Mouse (Mus musculus) MEL (cell line): ENCODE measurements around the gene Zfp384. TPM values are rescaled to one million over a fixed set of nuclear protein-coding genes. Genes with fewer than 3 reads are reported as not detected.
"Not testable (repeated sequence)": the region's sequence is repeated elsewhere in the genome, so short reads cannot be mapped to it uniquely, and the experiment has no call there.

ENCODE experiments used
- DNase-seq: peaks from one replicate; pipeline ENCODE4 v3.0.0; 2011; ENCODE audit warnings: low read depth, low spot score
- H3K27ac ChIP-seq: 2 replicates; pipeline ENCODE4 v1.5.1; 2012; ENCODE audit warnings: low read depth, mild to moderate bottlenecking, control low read depth, low read length, moderate library complexity; ENCODE audit not compliant: control insufficient read depth
- H3K27me3 ChIP-seq, 2 experiments: fragments of 150-350 bp in 1 of 2; sonication (generic) in 1 of 2; 2 replicates each; pipeline ENCODE4 v1.6.1; 2012; ENCODE audit warnings: low read length in 2 of 2, mild to moderate bottlenecking in 2 of 2, improper control_type of control experiment in 1 of 2, moderate library complexity in 1 of 2; ENCODE audit not compliant: insufficient read depth in 2 of 2, control insufficient read depth in 1 of 2
- H3K36me3 ChIP-seq, 2 experiments: 2 replicates each; pipeline ENCODE4 v1.6.1; 2012 to 2014; ENCODE audit warnings: low read length in 2 of 2, improper control_type of control experiment in 1 of 2, inconsistent platforms in 1 of 2, mild to moderate bottlenecking in 1 of 2; ENCODE audit not compliant: insufficient read depth in 2 of 2, control insufficient read depth in 1 of 2
- H3K4me1 ChIP-seq, 2 experiments: fragments of 150-350 bp in 1 of 2; sonication (generic) in 1 of 2; 2 replicates each; pipeline ENCODE4 v1.6.1; 2012; ENCODE audit warnings: low read length in 2 of 2, improper control_type of control experiment in 1 of 2, mild to moderate bottlenecking in 1 of 2; ENCODE audit not compliant: insufficient read depth in 2 of 2, control insufficient read depth in 1 of 2
- H3K4me3 ChIP-seq, 2 experiments: fragments of 150-350 bp in 1 of 2; sonication (generic) in 1 of 2; 2 replicates each; pipeline ENCODE4 v1.5.1; 2012; ENCODE audit warnings: low read depth in 2 of 2, low read length in 2 of 2, mild to moderate bottlenecking in 2 of 2, moderate library complexity in 2 of 2, control low read depth in 1 of 2, improper control_type of control experiment in 1 of 2; ENCODE audit not compliant: control insufficient read depth in 1 of 2, insufficient read depth in 1 of 2
- H3K79me2 ChIP-seq: 2 replicates; pipeline ENCODE4 v1.6.1; 2012; ENCODE audit warnings: mild to moderate bottlenecking, low read length, moderate library complexity; ENCODE audit not compliant: control insufficient read depth, poor library complexity, insufficient read depth
- H3K9ac ChIP-seq: 2 replicates; pipeline ENCODE4 v1.6.1; 2012; ENCODE audit warnings: low read depth, mild to moderate bottlenecking, control low read depth, low read length, moderate library complexity; ENCODE audit not compliant: control insufficient read depth, poor library complexity, severe bottlenecking
- H3K9me3 ChIP-seq: fragments of 150-350 bp; sonication (generic); replicated peaks from 2 replicates; pipeline ENCODE4 v1.6.1; 2012; ENCODE audit warnings: mild to moderate bottlenecking, low read length, improper control_type of control experiment, moderate library complexity; ENCODE audit not compliant: insufficient read depth
- BHLHE40 ChIP-seq: IDR thresholded peaks from 2 replicates; pipeline ENCODE4 v1.6.1; 2012; ENCODE audit warnings: low read depth, mild to moderate bottlenecking, inconsistent platforms, low read length, improper control_type of control experiment, borderline replicate concordance
- CHD2 ChIP-seq: IDR thresholded peaks from 2 replicates; pipeline ENCODE4 v1.6.1; 2011; ENCODE audit warnings: low read length, improper control_type of control experiment
- CTCF ChIP-seq, 3 experiments: IDR thresholded peaks in 2 of 3; conservative IDR thresholded peaks in 1 of 3; 2 replicates each; pipeline ENCODE4 v1.5.1; 2011 to 2012; ENCODE audit warnings: low read length in 3 of 3, low read depth in 2 of 3, mild to moderate bottlenecking in 2 of 3, improper control_type of control experiment in 1 of 3, inconsistent platforms in 1 of 3, mixed read lengths in 1 of 3, moderate library complexity in 1 of 3; ENCODE audit not compliant: control insufficient read depth in 1 of 3, insufficient read depth in 1 of 3, poor library complexity in 1 of 3, severe bottlenecking in 1 of 3
- ELF1 ChIP-seq: IDR thresholded peaks from 2 replicates; pipeline ENCODE4 v1.6.1; 2014; ENCODE audit warnings: low read depth, mild to moderate bottlenecking, inconsistent platforms, low read length, improper control_type of control experiment, moderate library complexity
- EP300 ChIP-seq, 2 experiments: IDR thresholded peaks; 2 replicates each; pipeline ENCODE4 v1.6.1; 2011; ENCODE audit warnings: improper control_type of control experiment in 2 of 2, low read length in 2 of 2, low read depth in 1 of 2, mild to moderate bottlenecking in 1 of 2
- ETS1 ChIP-seq: IDR thresholded peaks from 2 replicates; pipeline ENCODE4 v1.6.1; 2012; ENCODE audit warnings: low read depth, mild to moderate bottlenecking, inconsistent platforms, low read length, improper control_type of control experiment, moderate library complexity
- HCFC1 ChIP-seq: IDR thresholded peaks from 2 replicates; pipeline ENCODE4 v1.6.1; 2012; ENCODE audit warnings: low read depth, mild to moderate bottlenecking, inconsistent platforms, low read length, improper control_type of control experiment, moderate library complexity
- JUND ChIP-seq: IDR thresholded peaks from 2 replicates; pipeline ENCODE4 v1.6.1; 2011; ENCODE audit warnings: low read depth, mild to moderate bottlenecking, improper control_type of control experiment, low read length
- KAT2A ChIP-seq: conservative IDR thresholded peaks from 2 replicates; pipeline ENCODE4 v1.6.1; 2012; ENCODE audit warnings: low read depth, low read length, improper control_type of control experiment, inconsistent platforms
- MAZ ChIP-seq: IDR thresholded peaks from 2 replicates; pipeline ENCODE4 v1.6.1; 2012; ENCODE audit warnings: low read depth, mild to moderate bottlenecking, inconsistent platforms, low read length, improper control_type of control experiment
- MYC ChIP-seq: IDR thresholded peaks from 2 replicates; pipeline ENCODE4 v1.6.1; 2011; ENCODE audit warnings: low read depth, mild to moderate bottlenecking, low read length, improper control_type of control experiment, moderate library complexity
- NELFE ChIP-seq: IDR thresholded peaks from 2 replicates; pipeline ENCODE4 v1.6.1; 2011; ENCODE audit warnings: low read depth, low read length, improper control_type of control experiment
- POLR2AphosphoS5 ChIP-seq: IDR thresholded peaks from 2 replicates; pipeline ENCODE4 v1.6.1; 2012; ENCODE audit warnings: low read depth, borderline replicate concordance, mild to moderate bottlenecking, inconsistent platforms, low read length, moderate library complexity, mixed read lengths
- RAD21 ChIP-seq: IDR thresholded peaks from 2 replicates; pipeline ENCODE4 v1.6.1; 2011; ENCODE audit warnings: mild to moderate bottlenecking, low read depth, low read length, improper control_type of control experiment
- SIN3A ChIP-seq: IDR thresholded peaks from 2 replicates; pipeline ENCODE4 v1.6.1; 2012; ENCODE audit warnings: low read length, improper control_type of control experiment, inconsistent platforms
- TAL1 ChIP-seq: IDR thresholded peaks from 2 replicates; pipeline ENCODE4 v1.6.1; 2012; ENCODE audit warnings: mild to moderate bottlenecking, inconsistent platforms, low read length, moderate library complexity, mixed read lengths
- USF1 ChIP-seq: IDR thresholded peaks from 2 replicates; pipeline ENCODE4 v1.6.1; 2014; ENCODE audit warnings: low read depth, mild to moderate bottlenecking, inconsistent platforms, low read length, improper control_type of control experiment, moderate library complexity
- ZKSCAN1 ChIP-seq: IDR thresholded peaks from 2 replicates; pipeline ENCODE4 v1.6.1; 2012; ENCODE audit warnings: low read depth, mild to moderate bottlenecking, inconsistent platforms, low read length, improper control_type of control experiment, moderate library complexity
- ZNF384 ChIP-seq: IDR thresholded peaks from 2 replicates; pipeline ENCODE4 v1.6.1; 2012; ENCODE audit warnings: low read depth, mild to moderate bottlenecking, inconsistent platforms, low read length, improper control_type of control experiment
- polyA plus RNA-seq, 2 experiments: library from polyadenylated mRNA; stranded (reverse) in 1 of 2; unstranded in 1 of 2; fragments of >175 nt in 1 of 2; fragments of >200 nt in 1 of 2; gene quantifications; 2 replicates each; pipeline versions ENCODE4 v1.2.1 to v1.2.4; 2012; ENCODE audit warnings: low replicate concordance in 2 of 2, low read depth in 1 of 2; ENCODE audit not compliant: insufficient read length in 2 of 2, insufficient read depth in 1 of 2, missing spikeins in 1 of 2
- total RNA-seq: library from RNA; depleted of rRNA; stranded (reverse); fragments of 300-350 nt; gene quantifications from 2 replicates; pipeline ENCODE4 v1.2.3, GENCODE M21; 2012

The Zfp384 gene
- total and polyA plus RNA-seq, 3 experiments: 19.5 to 57.4 TPM; not detected in 1

GRCm38 (mm10) chr6:125063906-125064305 lies 55.0 kb downstream of the Zfp384 start:
- no peaks in the 10 kb centered on the region for H3K27me3 ChIP-seq
- no peak for DNase-seq
- peaks cover 7 to 23% of the 10 kb centered on the region in 2 experiments for H3K4me1 ChIP-seq
- TF ChIP-seq BHLHE40 (no peak), EP300 (IDR thresholded peaks at IDR 0.05; ENCODE audit: low read depth in 1 of 2, low read length in 2 of 2) (no peak), MYC (no peak), USF1 (no peak), POLR2AphosphoS5 (no peak), NELFE (no peak), CHD2 (no peak)
- H3K27ac ChIP-seq: no peak overlapping the region
- no peak overlapping the region for H3K9ac ChIP-seq
- H3K9me3 ChIP-seq: no peaks in the 10 kb centered on the region
- no peak overlapping the region for H3K4me3 ChIP-seq
- peaks cover 0 to 2% of the 10 kb centered on the region in 2 experiments; a peak in 2 of 4 replicates for H3K36me3 ChIP-seq
- H3K79me2 ChIP-seq: no peaks in the 10 kb centered on the region

GRCm38 (mm10) chr6:125065223-125065622 lies 56.3 kb downstream of the Zfp384 start:
- TF ChIP-seq ZNF384: peak; percentile 58; the same call in 1 of the 2 replicates
- H3K9me3 ChIP-seq, H3K9ac ChIP-seq, H3K36me3 ChIP-seq, H3K27ac ChIP-seq, H3K27me3 ChIP-seq, H3K4me3 ChIP-seq, H3K79me2 ChIP-seq: not testable (repeated sequence)
- H3K4me1 ChIP-seq: peaks cover 7 to 23% of the 10 kb centered on the region in 2 experiments
- peak; percentile 31 for DNase-seq

- peaks cover 11 to 20% of the 10 kb centered on the region in 2 experiments for H3K4me1 ChIP-seq
- DNase-seq: peak; percentile 60
These were observed 58.6 kb downstream of the Zfp384 start, which contains the start of gene Lpar5 for GRCm38 (mm10) chr6:125067571-125067995. Gene Lpar5, plus strand, starts transcription at chr6:125067920.

More at GRCm38 (mm10) chr6:125067571-125067995, 58.6 kb downstream of the Zfp384 start, which contains the start of gene Lpar5:
- Histone ChIP-seq H3K79me2 (no peaks in the 10 kb centered on the region), H3K27ac (peak within 1 kb of the TSS; percentile 3; the same call in 1 of the 2 replicates), H3K9ac (peak within 1 kb of the TSS; percentile 24), H3K36me3 (peaks cover 0 to 9% of the 10 kb centered on the region in 2 experiments; a peak in 2 of 4 replicates), H3K9me3 (no peaks in the 10 kb centered on the region), H3K27me3 (no peaks in the 10 kb centered on the region), H3K4me3 (peak within 1 kb of the TSS; percentile 32 to 51; a peak in 3 of 4 replicates)
- TF ChIP-seq MYC (no peak), HCFC1 (0 out of 2 replicates have a peak, but pooled peaks have one; percentile 9), JUND (no peak), KAT2A (no peak), NELFE (no peak), CTCF (IDR thresholded peaks at IDR 0.05 in 2 of 3, conservative IDR thresholded peaks at IDR 0.05 in 1 of 3; ENCODE audit: control insufficient read depth in 1 of 3, insufficient read depth in 1 of 3, low read depth in 2 of 3, low read length in 3 of 3, poor library complexity in 1 of 3, severe bottlenecking in 1 of 3) (no peak), ELF1 (0 out of 2 replicates have a peak, but pooled peaks have one; percentile 10), ETS1 (no peak), RAD21 (no peak), USF1 (no peak), MAZ (no peak), SIN3A (0 out of 2 replicates have a peak, but pooled peaks have one; percentile 15), ZKSCAN1 (no peak), TAL1 (no peak)
